Mouse (Mus musculus): ENCODE results near the gene Ermard. TPM values are rescaled to one million over a fixed set of nuclear protein-coding genes. Genes with fewer than 3 reads are reported as not detected.
"Not testable (repeated sequence)": the region's sequence is repeated elsewhere in the genome, so short reads cannot be mapped to it uniquely, and the experiment has no call there.

Ermard gene
- polyA plus RNA-seq (2015; fragmentation: Nextera tagmentation; extraction: Ambion mirVana): 97.6 and 104 TPM in 2 replicates

DNA sequence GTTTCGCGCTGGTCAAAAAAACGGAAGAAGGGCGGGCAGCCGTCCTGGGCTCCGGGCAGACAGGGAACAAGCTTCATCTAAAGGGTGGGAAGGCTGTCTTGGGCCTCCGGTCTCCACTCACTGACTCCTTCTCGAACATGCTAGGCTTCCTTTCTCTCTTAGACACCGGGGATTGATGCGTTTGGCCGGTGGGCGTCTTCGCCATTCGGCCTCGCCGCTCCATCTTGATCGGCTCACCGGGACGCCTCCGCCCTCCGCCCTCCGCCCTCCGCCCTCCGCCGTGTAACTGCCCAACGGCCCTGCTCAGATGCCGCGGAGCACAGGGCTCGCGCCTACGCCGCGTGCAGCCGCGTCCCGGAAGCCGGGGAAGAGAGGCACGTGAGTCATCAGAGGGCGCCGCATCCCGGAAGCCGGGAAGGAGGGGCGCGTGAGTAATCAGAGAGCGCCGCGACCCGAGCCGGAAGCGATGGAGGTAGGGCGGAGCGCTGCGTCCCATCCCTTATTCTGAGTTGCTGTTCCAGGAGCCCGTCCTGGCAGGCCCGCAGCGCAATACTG lies at the start of gene Ermard, which contains the start of the genes Tcte3 and Gm3448:
Ermard (plus strand) TSS at position 34 of the 555 bp plus-strand sequence.
Tcte3 (minus strand) TSS at position 314 of the 555 bp plus-strand sequence.
Gm3448 (minus strand) TSS at position 363 of the 555 bp plus-strand sequence.
- H3K4me1 ChIP-seq (replicated peaks); H3K27me3 ChIP-seq; H3K4me3 ChIP-seq; H3K9me3 ChIP-seq; H3K9ac ChIP-seq; H3K4me2 ChIP-seq; H3K27ac ChIP-seq; H3K36me3 ChIP-seq: not testable (repeated sequence)
- WGBS: 0% methylated on average over 17 of the region's 56 CpGs
- ATAC-seq (ENCODE audit: low FRiP score): peak; percentile 98

DNA sequence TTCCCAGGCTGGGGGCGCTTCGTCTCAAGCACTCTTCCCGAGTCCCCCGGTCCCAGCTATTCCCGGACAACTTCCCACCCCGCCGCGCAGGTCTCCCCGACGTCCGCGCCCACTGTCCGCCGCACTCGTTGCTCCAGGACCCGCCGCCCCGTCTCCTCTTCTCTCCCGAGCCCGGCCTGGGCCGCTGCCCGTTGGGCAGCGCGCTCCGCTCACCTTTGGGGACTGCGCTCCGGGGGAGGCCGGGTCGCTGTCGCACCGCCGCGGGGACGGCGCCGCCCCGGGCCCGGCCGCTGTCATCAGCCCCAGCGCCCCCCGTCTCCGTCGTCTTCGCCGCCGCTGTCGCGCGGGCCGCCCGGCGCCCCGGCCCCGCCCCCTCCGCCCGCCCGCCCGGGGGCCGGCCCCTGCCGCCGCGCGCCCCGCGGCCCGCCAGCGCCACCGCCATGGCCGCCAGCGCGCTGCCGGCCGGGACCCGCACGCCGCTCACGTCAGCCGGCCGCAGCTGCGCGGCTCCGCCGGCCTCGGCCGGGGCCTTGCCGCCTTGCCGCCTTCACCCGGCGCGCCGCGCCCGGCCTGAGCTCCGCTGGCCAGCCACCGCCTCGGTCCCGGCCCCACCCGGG lies 48.4 kb upstream of the Ermard start:
- H3K36me3 ChIP-seq; H3K9me3 ChIP-seq; H3K27me3 ChIP-seq; H3K27ac ChIP-seq; H3K4me1 ChIP-seq (replicated peaks); H3K4me3 ChIP-seq; H3K9ac ChIP-seq; H3K4me2 ChIP-seq: not testable (repeated sequence)
- ATAC-seq (ENCODE audit: low FRiP score): peak; percentile 78
- no CpG with 5 or more reads among the region's 98 CpGs for WGBS

GRCm38 (mm10) chr17:14993139-14993832 lies 47.7 kb upstream of the Ermard start:
- WGBS: no CpG with 5 or more reads among the region's 47 CpGs
- H3K36me3 ChIP-seq; H3K4me2 ChIP-seq; H3K27me3 ChIP-seq; H3K4me3 ChIP-seq; H3K9me3 ChIP-seq; H3K9ac ChIP-seq; H3K27ac ChIP-seq; H3K4me1 ChIP-seq (replicated peaks): not testable (repeated sequence)
- ATAC-seq (ENCODE audit: low FRiP score): peak; percentile 90

DNA sequence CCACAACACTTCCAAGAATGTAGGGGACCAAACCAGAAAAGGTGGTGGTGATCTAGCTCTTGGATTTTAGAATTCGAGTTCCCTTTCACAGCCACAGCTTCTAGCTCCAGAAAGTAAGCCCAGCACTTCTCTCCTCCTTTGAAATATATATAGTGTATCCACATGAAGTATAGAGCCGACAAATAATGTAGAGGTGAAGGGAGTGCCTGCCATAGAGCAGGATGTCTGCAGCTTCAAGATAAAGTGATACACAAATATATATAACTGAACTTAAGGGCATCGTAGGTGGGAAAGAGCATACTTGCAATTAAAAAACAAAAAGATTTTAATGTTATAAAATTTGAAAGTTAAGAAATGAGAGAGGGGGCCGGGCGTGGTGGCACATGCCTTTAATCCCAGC lies 46.9 kb upstream of the Ermard start:
- H3K4me1 ChIP-seq (replicated peaks); H3K27ac ChIP-seq; H3K27me3 ChIP-seq; H3K4me3 ChIP-seq; H3K36me3 ChIP-seq; H3K9ac ChIP-seq; ATAC-seq (ENCODE audit: low FRiP score); H3K4me2 ChIP-seq; H3K9me3 ChIP-seq: not testable (repeated sequence)
- WGBS: no CpG with 5 or more reads among the region's 5 CpGs

- H3K27me3 ChIP-seq; H3K4me2 ChIP-seq; ATAC-seq (ENCODE audit: low FRiP score); H3K27ac ChIP-seq; H3K4me3 ChIP-seq; H3K9ac ChIP-seq; H3K9me3 ChIP-seq; H3K4me1 ChIP-seq (replicated peaks); H3K36me3 ChIP-seq: not testable (repeated sequence)
- no CpG with 5 or more reads among the region's 4 CpGs for WGBS
These were observed 41.0 kb upstream of the Ermard start for GRCm38 (mm10) chr17:15000047-15000446.

GRCm38 (mm10) chr17:15009088-15009487 lies 31.9 kb upstream of the Ermard start:
- H3K9ac ChIP-seq; ATAC-seq (ENCODE audit: low FRiP score); H3K36me3 ChIP-seq; H3K4me2 ChIP-seq; H3K9me3 ChIP-seq; H3K4me1 ChIP-seq (replicated peaks); H3K27ac ChIP-seq; H3K27me3 ChIP-seq; H3K4me3 ChIP-seq: not testable (repeated sequence)
- no CpG with 5 or more reads among the region's 3 CpGs for WGBS

DNA sequence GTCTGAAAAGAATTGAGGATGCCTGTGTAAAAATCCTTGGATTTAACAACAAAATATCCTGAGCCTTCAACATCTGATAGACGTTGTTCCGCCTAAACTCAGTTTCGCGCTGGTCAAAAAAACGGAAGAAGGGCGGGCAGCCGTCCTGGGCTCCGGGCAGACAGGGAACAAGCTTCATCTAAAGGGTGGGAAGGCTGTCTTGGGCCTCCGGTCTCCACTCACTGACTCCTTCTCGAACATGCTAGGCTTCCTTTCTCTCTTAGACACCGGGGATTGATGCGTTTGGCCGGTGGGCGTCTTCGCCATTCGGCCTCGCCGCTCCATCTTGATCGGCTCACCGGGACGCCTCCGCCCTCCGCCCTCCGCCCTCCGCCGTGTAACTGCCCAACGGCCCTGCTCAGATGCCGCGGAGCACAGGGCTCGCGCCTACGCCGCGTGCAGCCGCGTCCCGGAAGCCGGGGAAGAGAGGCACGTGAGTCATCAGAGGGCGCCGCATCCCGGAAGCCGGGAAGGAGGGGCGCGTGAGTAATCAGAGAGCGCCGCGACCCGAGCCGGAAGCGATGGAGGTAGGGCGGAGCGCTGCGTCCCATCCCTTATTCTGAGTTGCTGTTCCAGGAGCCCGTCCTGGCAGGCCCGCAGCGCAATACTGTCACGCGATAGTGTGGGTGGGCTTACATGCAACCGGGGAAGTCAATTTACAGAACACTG lies 31.1 kb upstream of the Ermard start, which contains the start of gene Gm3435:
Gm3435 (plus strand) TSS at position 471 of the 708 bp plus-strand sequence.
- peak; percentile 98 for ATAC-seq (ENCODE audit: low FRiP score)
- H3K9me3 ChIP-seq; H3K4me1 ChIP-seq (replicated peaks); H3K9ac ChIP-seq; H3K27ac ChIP-seq; H3K36me3 ChIP-seq; H3K4me2 ChIP-seq; H3K27me3 ChIP-seq; H3K4me3 ChIP-seq: not testable (repeated sequence)
- WGBS: no CpG with 5 or more reads among the region's 60 CpGs

DNA sequence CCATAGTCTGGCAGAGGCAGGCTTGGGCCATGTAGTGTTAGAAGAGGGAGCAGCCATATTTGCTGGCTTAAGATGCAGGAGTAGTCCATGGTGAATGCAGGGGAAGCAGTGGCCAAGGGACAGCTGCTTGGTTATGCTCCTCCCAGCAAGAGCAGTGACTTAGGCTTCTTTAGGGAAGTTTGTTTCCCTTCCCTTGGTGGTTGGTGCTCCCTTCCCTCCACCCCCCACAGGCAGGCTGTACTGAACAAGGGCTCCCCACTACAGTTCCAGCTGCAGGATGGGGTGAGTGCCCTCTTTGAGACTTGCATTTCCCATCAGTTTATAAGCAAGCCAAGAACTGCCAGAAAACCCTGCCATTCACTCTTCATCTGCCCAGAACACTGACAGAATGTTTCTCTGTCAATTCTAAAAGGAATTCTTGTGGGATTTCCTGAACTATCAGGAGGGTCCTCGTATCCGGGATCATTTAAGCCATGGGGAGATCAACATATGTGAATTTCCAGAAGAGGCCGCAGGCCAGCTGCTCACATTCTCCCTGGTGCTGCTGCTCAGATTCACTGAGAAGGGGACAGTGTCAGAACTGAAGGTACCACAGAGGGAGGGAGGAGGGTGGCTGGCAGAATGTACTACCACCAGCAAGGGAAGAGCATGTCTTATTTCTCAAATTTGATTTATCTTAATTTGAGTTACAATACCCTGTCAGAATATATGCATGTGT lies 19.3 kb upstream of the Ermard start:
- H3K9me3 ChIP-seq; H3K27me3 ChIP-seq; H3K4me2 ChIP-seq; H3K9ac ChIP-seq; H3K36me3 ChIP-seq; ATAC-seq (ENCODE audit: low FRiP score); H3K4me1 ChIP-seq (replicated peaks); H3K4me3 ChIP-seq; H3K27ac ChIP-seq: not testable (repeated sequence)
- 72% methylated on average over 3 of the region's 3 CpGs for WGBS

DNA sequence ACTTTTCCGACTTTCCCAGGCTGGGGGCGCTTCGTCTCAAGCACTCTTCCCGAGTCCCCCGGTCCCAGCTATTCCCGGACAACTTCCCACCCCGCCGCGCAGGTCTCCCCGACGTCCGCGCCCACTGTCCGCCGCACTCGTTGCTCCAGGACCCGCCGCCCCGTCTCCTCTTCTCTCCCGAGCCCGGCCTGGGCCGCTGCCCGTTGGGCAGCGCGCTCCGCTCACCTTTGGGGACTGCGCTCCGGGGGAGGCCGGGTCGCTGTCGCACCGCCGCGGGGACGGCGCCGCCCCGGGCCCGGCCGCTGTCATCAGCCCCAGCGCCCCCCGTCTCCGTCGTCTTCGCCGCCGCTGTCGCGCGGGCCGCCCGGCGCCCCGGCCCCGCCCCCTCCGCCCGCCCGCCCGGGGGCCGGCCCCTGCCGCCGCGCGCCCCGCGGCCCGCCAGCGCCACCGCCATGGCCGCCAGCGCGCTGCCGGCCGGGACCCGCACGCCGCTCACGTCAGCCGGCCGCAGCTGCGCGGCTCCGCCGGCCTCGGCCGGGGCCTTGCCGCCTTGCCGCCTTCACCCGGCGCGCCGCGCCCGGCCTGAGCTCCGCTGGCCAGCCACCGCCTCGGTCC lies 17.0 kb upstream of the Ermard start:
- H3K27ac ChIP-seq, H3K4me3 ChIP-seq: not testable (repeated sequence)
- no CpG with 5 or more reads among the region's 97 CpGs for WGBS

DNA sequence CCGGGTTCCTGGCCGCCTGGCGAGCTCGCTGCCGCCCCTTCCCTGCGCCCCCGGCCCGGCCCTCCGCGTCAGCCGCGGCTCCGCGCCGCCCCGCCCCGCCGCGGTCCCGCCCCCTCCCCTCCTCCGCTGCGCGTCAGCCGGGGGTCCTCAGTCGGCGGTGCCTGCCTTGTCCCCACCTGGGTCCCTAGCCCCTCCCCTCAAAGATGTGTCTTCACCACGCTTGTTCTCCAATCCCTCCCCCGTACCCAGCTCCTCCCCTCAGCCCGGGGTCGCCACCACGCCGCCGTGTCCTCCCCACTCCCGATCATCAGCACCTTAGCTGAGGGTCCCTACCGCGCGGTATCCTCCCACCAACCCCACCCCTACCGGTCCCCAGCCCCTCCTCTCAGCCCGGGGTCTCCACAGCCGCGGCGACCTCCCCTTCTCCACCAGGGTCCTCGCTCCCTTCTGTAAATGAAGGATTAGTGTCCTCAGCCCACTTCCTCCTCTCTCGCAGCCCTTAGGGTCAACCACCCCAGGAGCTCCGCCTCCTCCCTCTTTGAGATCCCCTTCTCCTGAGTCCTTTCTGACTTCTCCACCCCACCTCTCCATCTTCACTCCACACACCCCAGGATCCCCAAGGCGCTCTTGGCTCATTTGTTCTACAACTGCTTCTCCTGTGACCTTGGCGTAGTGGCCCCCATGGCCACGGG lies 16.4 kb upstream of the Ermard start:
- not testable (repeated sequence) for H3K9me3 ChIP-seq; H3K4me1 ChIP-seq (replicated peaks); H3K9ac ChIP-seq; H3K4me3 ChIP-seq; H3K27me3 ChIP-seq; H3K4me2 ChIP-seq; H3K36me3 ChIP-seq; H3K27ac ChIP-seq
- WGBS: no CpG with 5 or more reads among the region's 48 CpGs
- peak; percentile 93 for ATAC-seq (ENCODE audit: low FRiP score)

More for the DNA sequence above, 17.0 kb upstream of the Ermard start:
- H3K36me3 ChIP-seq; H3K4me1 ChIP-seq (replicated peaks); H3K27me3 ChIP-seq; H3K9me3 ChIP-seq; H3K9ac ChIP-seq; H3K4me2 ChIP-seq: not testable (repeated sequence)
- ATAC-seq (ENCODE audit: low FRiP score): peak; percentile 79

DNA sequence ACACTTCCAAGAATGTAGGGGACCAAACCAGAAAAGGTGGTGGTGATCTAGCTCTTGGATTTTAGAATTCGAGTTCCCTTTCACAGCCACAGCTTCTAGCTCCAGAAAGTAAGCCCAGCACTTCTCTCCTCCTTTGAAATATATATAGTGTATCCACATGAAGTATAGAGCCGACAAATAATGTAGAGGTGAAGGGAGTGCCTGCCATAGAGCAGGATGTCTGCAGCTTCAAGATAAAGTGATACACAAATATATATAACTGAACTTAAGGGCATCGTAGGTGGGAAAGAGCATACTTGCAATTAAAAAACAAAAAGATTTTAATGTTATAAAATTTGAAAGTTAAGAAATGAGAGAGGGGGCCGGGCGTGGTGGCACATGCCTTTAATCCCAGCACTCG lies 15.5 kb upstream of the Ermard start:
- not testable (repeated sequence) for H3K4me3 ChIP-seq; H3K4me2 ChIP-seq; ATAC-seq (ENCODE audit: low FRiP score); H3K27ac ChIP-seq; H3K9me3 ChIP-seq; H3K4me1 ChIP-seq (replicated peaks); H3K36me3 ChIP-seq; H3K9ac ChIP-seq; H3K27me3 ChIP-seq
- WGBS: no CpG with 5 or more reads among the region's 6 CpGs
